Mouse (Mus musculus) neural tube, embryonic 15.5 days (tissue): ENCODE measurements around the gene Dcst2. TPM values are rescaled to one million over a fixed set of nuclear protein-coding genes. Genes with fewer than 3 reads are reported as not detected.

ENCODE experiments used
- ATAC-seq: fragments of 200-750 bp; cut with Nextera tagmentation; 2 replicates; pipeline ENCODE4 v1.8.0; 2017; ENCODE audit warnings: mild to moderate bottlenecking, moderate TSS enrichment, moderate library complexity; ENCODE audit not compliant: low FRiP score
- H3K27ac ChIP-seq: fragments of 300-500 bp; sonication (generic); replicated peaks from 2 replicates; pipeline ENCODE4 v1.5.1; 2015; ENCODE audit warnings: mild to moderate bottlenecking, inconsistent platforms
- H3K27me3 ChIP-seq: fragments of 300-500 bp; sonication (generic); replicated peaks from 2 replicates; pipeline ENCODE4 v1.6.1; 2015; ENCODE audit warnings: inconsistent platforms
- H3K36me3 ChIP-seq: fragments of 300-500 bp; sonication (generic); 2 replicates; pipeline ENCODE4 v1.6.1; 2015; ENCODE audit warnings: inconsistent platforms
- H3K4me1 ChIP-seq: fragments of 300-500 bp; sonication (generic); 2 replicates; pipeline ENCODE4 v1.6.1; 2015; ENCODE audit warnings: inconsistent platforms
- H3K4me2 ChIP-seq: fragments of 300-500 bp; sonication (generic); 2 replicates; pipeline ENCODE4 v1.6.1; 2015; ENCODE audit warnings: inconsistent platforms, mild to moderate bottlenecking, moderate library complexity
- H3K4me3 ChIP-seq: fragments of 300-500 bp; sonication (generic); replicated peaks from 2 replicates; pipeline ENCODE4 v1.5.1; 2015; ENCODE audit warnings: mild to moderate bottlenecking, inconsistent platforms
- H3K9ac ChIP-seq: fragments of 300-500 bp; sonication (generic); replicated peaks from 2 replicates; pipeline ENCODE4 v1.6.1; 2015; ENCODE audit warnings: mild to moderate bottlenecking, inconsistent platforms
- H3K9me3 ChIP-seq: fragments of 300-500 bp; sonication (generic); replicated peaks from 2 replicates; pipeline ENCODE4 v1.6.1; 2016; ENCODE audit warnings: inconsistent platforms
- WGBS: fragments of 180-500 bp; shearing (Covaris S2); methylation state at CpG from one replicate; pipeline ENCODE4 v1.1.7; 2015; ENCODE audit warnings: mixed read lengths; 5-methylcytosine and 5-hydroxymethylcytosine counted together
- polyA plus RNA-seq: library from polyadenylated mRNA; unstranded; fragments of >200 nt; fragmentation: Nextera tagmentation; extraction: Ambion mirVana; gene quantifications from 2 replicates; pipeline ENCODE4 v1.2.1, GENCODE M21; 2015

Gene Dcst2
- polyA plus RNA-seq, 1 experiment from 2014 or later: 0.26 TPM

- 1% methylated on average over 9 of the region's 9 CpGs for WGBS
- no peak for ATAC-seq
- Histone ChIP-seq H3K4me3 (peak overlapping the region; percentile 60), H3K36me3 (peaks cover 13% of the 10 kb centered on the region), H3K9ac (peak overlapping the region; percentile 56), H3K4me1 (peaks cover 50% of the 10 kb centered on the region), H3K9me3 (no peaks in the 10 kb centered on the region), H3K27ac (peak overlapping the region; percentile 89), H3K4me2 (peak overlapping the region; percentile 90), H3K27me3 (no peaks in the 10 kb centered on the region)
Measured at GRCm38 (mm10) chr3:89419571-89419970, 57.8 kb downstream of the Dcst2 start.

GRCm38 (mm10) chr3:89419981-89420380, 58.2 kb downstream of the Dcst2 start:
- Histone ChIP-seq H3K4me1 (peaks cover 50% of the 10 kb centered on the region), H3K27ac (peak overlapping the region; percentile 89)
- 15% methylated on average over 3 of the region's 3 CpGs for WGBS

GRCm38 (mm10) chr3:89420421-89420820, 58.6 kb downstream of the Dcst2 start:
- H3K9ac ChIP-seq: no peak overlapping the region
- peaks cover 6% of the 10 kb centered on the region for H3K36me3 ChIP-seq
- ATAC-seq: no peak
- peaks cover 50% of the 10 kb centered on the region for H3K4me1 ChIP-seq
- H3K4me3 ChIP-seq: peak overlapping the region; percentile 37; the same call in 1 of the 2 replicates
- 59% methylated on average over 2 of the region's 2 CpGs for WGBS
- peak overlapping the region; percentile 74 for H3K27ac ChIP-seq
- no peaks in the 10 kb centered on the region for H3K9me3 ChIP-seq
- H3K27me3 ChIP-seq: no peaks in the 10 kb centered on the region
- peak overlapping the region; percentile 62 for H3K4me2 ChIP-seq

More at GRCm38 (mm10) chr3:89419981-89420380, 58.2 kb downstream of the Dcst2 start:
- Histone ChIP-seq H3K4me2 (peak overlapping the region; percentile 90), H3K27me3 (no peaks in the 10 kb centered on the region), H3K9ac (peak overlapping the region; percentile 56), H3K9me3 (no peaks in the 10 kb centered on the region), H3K4me3 (peak overlapping the region; percentile 60), H3K36me3 (peaks cover 9% of the 10 kb centered on the region)
- no peak for ATAC-seq

- 5% methylated on average over 11 of the region's 11 CpGs for WGBS
- ATAC-seq: peak; percentile 22; the same call in 1 of the 2 replicates
- H3K36me3 ChIP-seq: no peaks in the 10 kb centered on the region
- H3K4me2 ChIP-seq: peak overlapping the region; percentile 62
- H3K4me3 ChIP-seq: peak overlapping the region; percentile 37
- peak overlapping the region; percentile 36 for H3K9ac ChIP-seq
- H3K4me1 ChIP-seq: peaks cover 50% of the 10 kb centered on the region
- no peaks in the 10 kb centered on the region for H3K9me3 ChIP-seq
- H3K27ac ChIP-seq: peak overlapping the region; percentile 74
- no peaks in the 10 kb centered on the region for H3K27me3 ChIP-seq
Measured at GRCm38 (mm10) chr3:89421002-89421774, 59.4 kb downstream of the Dcst2 start.

- WGBS: 10% methylated on average over 22 of the region's 22 CpGs
- H3K4me3 ChIP-seq: peak overlapping the region; percentile 37
Measured at GRCm38 (mm10) chr3:89421810-89422473, 60.2 kb downstream of the Dcst2 start.

GRCm38 (mm10) chr3:89422556-89423205, 60.9 kb downstream of the Dcst2 start:
- H3K4me3 ChIP-seq: peak overlapping the region; percentile 37; the same call in 1 of the 2 replicates
- no peak for ATAC-seq
- H3K9ac ChIP-seq: no peak overlapping the region
- WGBS: 74% methylated on average over 6 of the region's 6 CpGs
- peaks cover 40% of the 10 kb centered on the region for H3K4me1 ChIP-seq
- H3K27me3 ChIP-seq: no peaks in the 10 kb centered on the region
- peaks cover 7% of the 10 kb centered on the region; the same call in 1 of the 2 replicates for H3K36me3 ChIP-seq
- peak overlapping the region; percentile 62 for H3K4me2 ChIP-seq
- no peaks in the 10 kb centered on the region for H3K9me3 ChIP-seq
- H3K27ac ChIP-seq: no peak overlapping the region

More at GRCm38 (mm10) chr3:89421810-89422473, 60.2 kb downstream of the Dcst2 start:
- H3K27ac ChIP-seq: peak overlapping the region; percentile 74; the same call in 1 of the 2 replicates
- H3K36me3 ChIP-seq: no peaks in the 10 kb centered on the region
- H3K4me2 ChIP-seq: peak overlapping the region; percentile 62
- no peaks in the 10 kb centered on the region for H3K9me3 ChIP-seq
- H3K27me3 ChIP-seq: no peaks in the 10 kb centered on the region
- peaks cover 46% of the 10 kb centered on the region for H3K4me1 ChIP-seq
- peak overlapping the region; percentile 36 for H3K9ac ChIP-seq
- ATAC-seq: no peak

- H3K9me3 ChIP-seq: no peaks in the 10 kb centered on the region
- no peak for ATAC-seq
- peaks cover 32% of the 10 kb centered on the region for H3K4me1 ChIP-seq
- no peaks in the 10 kb centered on the region for H3K27me3 ChIP-seq
- H3K4me3 ChIP-seq: no peak overlapping the region
- H3K4me2 ChIP-seq: no peak overlapping the region
- H3K27ac ChIP-seq: no peak overlapping the region
- H3K9ac ChIP-seq: no peak overlapping the region
- H3K36me3 ChIP-seq: peaks cover 7% of the 10 kb centered on the region; the same call in 1 of the 2 replicates
- WGBS: 92% methylated on average over 5 of the region's 5 CpGs
Measured at GRCm38 (mm10) chr3:89424416-89425140, 62.8 kb downstream of the Dcst2 start.

GRCm38 (mm10) chr3:89425141-89425525, 63.4 kb downstream of the Dcst2 start:
- Histone ChIP-seq H3K4me1 (peaks cover 27% of the 10 kb centered on the region), H3K4me2 (no peak overlapping the region), H3K9ac (no peak overlapping the region), H3K27me3 (no peaks in the 10 kb centered on the region), H3K4me3 (no peak overlapping the region), H3K36me3 (peaks cover 7% of the 10 kb centered on the region; the same call in 1 of the 2 replicates), H3K9me3 (no peaks in the 10 kb centered on the region), H3K27ac (no peak overlapping the region)
- WGBS: 90% methylated on average over 5 of the region's 5 CpGs
- ATAC-seq: no peak

GRCm38 (mm10) chr3:89425876-89426275, 64.1 kb downstream of the Dcst2 start:
- Histone ChIP-seq H3K27me3 (no peaks in the 10 kb centered on the region), H3K9ac (no peak overlapping the region), H3K4me3 (no peak overlapping the region), H3K4me2 (no peak overlapping the region), H3K4me1 (peaks cover 24% of the 10 kb centered on the region), H3K9me3 (no peaks in the 10 kb centered on the region), H3K27ac (no peak overlapping the region), H3K36me3 (peaks cover 7% of the 10 kb centered on the region; the same call in 1 of the 2 replicates)
- no peak for ATAC-seq
- WGBS: 92% methylated on average over 4 of the region's 4 CpGs
